Mouse (Mus musculus): ENCODE measurements at regions not wholly inside any gene's neighbourhood (a gene's known extent, or its start where the extent isn't known, plus 50 kb on each side); places are given as distances from the start of the nearest gene placed in this dataset.

DNA sequence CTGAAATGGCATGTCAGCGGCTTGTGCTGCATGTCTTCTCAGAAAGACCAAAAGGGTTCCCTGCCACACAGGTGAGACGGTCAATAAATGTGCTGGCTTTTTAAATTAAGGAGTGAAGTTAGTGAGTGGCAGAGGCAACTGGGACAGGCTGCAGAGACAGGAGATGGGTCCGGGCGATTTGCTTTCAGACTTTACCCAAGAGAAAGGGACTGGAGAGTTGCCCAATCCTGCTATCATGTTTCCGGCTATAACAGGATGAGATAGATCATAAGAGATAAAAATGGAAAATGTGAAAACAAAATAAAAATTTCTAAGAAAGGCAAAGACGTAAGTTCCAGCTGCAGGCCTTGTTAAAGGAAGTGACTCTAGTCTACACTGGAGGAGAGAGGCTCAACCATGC, 367.3 kb upstream of the Runx1 start:
- no peaks in the 10 kb centered on the region; the same call in 1 of the 2 replicates for H3K27me3 ChIP-seq (ENCODE audit: control insufficient read depth, insufficient read depth, low read depth, low read length)

DNA sequence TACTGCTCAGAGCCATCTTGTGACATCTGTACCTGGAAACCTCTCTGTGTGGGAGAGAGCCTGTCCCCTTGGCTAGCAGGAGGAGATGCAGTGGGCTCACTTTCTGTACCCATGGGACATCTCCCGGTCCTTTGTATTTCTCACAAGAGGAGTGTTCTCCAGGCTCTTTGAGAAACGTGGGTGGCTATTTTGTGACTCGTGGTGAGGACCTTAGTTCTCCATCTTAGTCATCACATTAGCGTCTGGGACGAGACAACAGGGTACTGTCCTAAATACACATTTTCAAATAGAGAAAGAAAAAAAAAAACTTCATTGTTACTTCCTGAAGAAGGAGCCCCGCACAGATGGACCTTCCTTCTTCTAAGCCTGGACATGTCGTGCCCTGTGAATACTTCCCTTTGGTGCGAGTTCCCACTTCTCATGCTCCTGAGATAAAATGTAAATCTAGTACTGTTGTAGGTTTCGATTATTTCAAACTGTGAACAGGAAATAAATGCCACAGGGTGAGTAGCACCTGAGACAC, 366.8 kb upstream of the Runx1 start:
- ATAC-seq (ENCODE audit: low read depth): no peak
- no peak overlapping the region for H3K9ac ChIP-seq (ENCODE audit: low read depth, low read length)
- WGBS (ENCODE audit: insufficient replicate concordance): 37% methylated on average over 9 of the region's 9 CpGs
- no peak overlapping the region for H3K4me2 ChIP-seq (ENCODE audit: low read depth, low read length)
- no peak overlapping the region for H3K27ac ChIP-seq (ENCODE audit: low read length)
- H3K4me3 ChIP-seq (ENCODE audit: low read depth, low read length): no peak overlapping the region
- no peaks in the 10 kb centered on the region for H3K9me3 ChIP-seq (replicated peaks; ENCODE audit: control insufficient read depth, low read length)
- H3K36me3 ChIP-seq (ENCODE audit: control insufficient read depth, insufficient read depth): no peaks in the 10 kb centered on the region
- H3K4me1 ChIP-seq (ENCODE audit: control insufficient read depth, low read depth, low read length): peaks cover 13% of the 10 kb centered on the region
- no peaks in the 10 kb centered on the region; the same call in 1 of the 2 replicates for H3K27me3 ChIP-seq (ENCODE audit: control insufficient read depth, insufficient read depth, low read depth, low read length)

More for the DNA sequence above, 367.3 kb upstream of the Runx1 start:
- Histone ChIP-seq H3K27ac (ENCODE audit: low read length) (no peak overlapping the region), H3K9ac (ENCODE audit: low read depth, low read length) (no peak overlapping the region), H3K36me3 (ENCODE audit: control insufficient read depth, insufficient read depth) (no peaks in the 10 kb centered on the region), H3K4me1 (ENCODE audit: control insufficient read depth, low read depth, low read length) (peaks cover 18% of the 10 kb centered on the region), H3K4me3 (ENCODE audit: low read depth, low read length) (no peak overlapping the region), H3K4me2 (ENCODE audit: low read depth, low read length) (no peak overlapping the region), H3K9me3 (replicated peaks; ENCODE audit: control insufficient read depth, low read length) (no peaks in the 10 kb centered on the region)
- no peak for ATAC-seq (ENCODE audit: low read depth)
- WGBS (ENCODE audit: insufficient replicate concordance): 66% methylated on average over 6 of the region's 6 CpGs

DNA sequence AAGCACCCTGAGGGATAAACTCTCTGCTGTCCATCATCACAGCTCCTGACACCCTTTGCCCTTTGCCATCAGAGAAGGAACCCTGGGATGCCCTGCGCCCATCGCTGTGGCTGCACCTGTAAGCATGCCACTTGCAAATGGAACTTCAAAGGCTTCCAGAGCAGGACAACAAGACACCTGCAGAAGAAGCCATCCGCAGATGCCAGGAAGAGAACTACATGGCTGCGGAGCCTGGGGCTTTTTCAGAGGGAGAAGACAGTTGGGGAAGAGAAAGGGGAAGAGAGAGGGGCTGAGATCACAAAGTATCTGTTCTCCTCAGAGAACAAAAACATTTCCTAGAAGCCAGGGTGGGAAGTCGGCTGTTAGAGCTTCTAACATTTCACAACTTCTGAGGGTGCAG, 365.2 kb upstream of the Runx1 start:
- 48% methylated on average over 5 of the region's 5 CpGs for WGBS (ENCODE audit: insufficient replicate concordance)
- H3K4me3 ChIP-seq (ENCODE audit: low read depth, low read length): no peak overlapping the region
- H3K27me3 ChIP-seq (ENCODE audit: control insufficient read depth, insufficient read depth, low read depth, low read length): no peaks in the 10 kb centered on the region; the same call in 1 of the 2 replicates
- H3K36me3 ChIP-seq (ENCODE audit: control insufficient read depth, insufficient read depth): no peaks in the 10 kb centered on the region
- H3K27ac ChIP-seq (ENCODE audit: low read length): no peak overlapping the region
- no peaks in the 10 kb centered on the region for H3K9me3 ChIP-seq (replicated peaks; ENCODE audit: control insufficient read depth, low read length)
- H3K4me2 ChIP-seq (ENCODE audit: low read depth, low read length): no peak overlapping the region
- H3K4me1 ChIP-seq (ENCODE audit: control insufficient read depth, low read depth, low read length): no peaks in the 10 kb centered on the region; the same call in 1 of the 2 replicates
- no peak for ATAC-seq (ENCODE audit: low read depth)
- H3K9ac ChIP-seq (ENCODE audit: low read depth, low read length): no peak overlapping the region

DNA sequence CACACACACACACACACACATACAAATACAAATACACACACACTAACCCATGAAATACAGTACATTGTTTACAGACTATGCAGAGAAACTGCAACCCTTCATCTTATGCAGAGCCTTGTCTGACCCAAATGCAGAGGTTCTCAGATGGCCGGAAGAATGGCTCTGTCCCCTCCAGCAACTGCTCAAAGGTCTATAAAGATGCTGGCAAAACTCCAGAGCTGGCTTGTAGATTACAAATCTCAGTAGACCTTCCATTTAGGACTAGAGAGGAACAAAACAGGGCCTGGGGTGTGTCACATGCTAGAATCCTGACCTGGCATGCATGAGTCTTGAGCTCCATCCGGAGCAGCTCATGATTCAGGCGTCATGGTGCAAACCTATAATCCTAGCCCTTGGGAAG, 364.4 kb upstream of the Runx1 start:
- H3K27ac ChIP-seq (ENCODE audit: low read length): no peak overlapping the region
- H3K4me1 ChIP-seq (ENCODE audit: control insufficient read depth, low read depth, low read length): no peaks in the 10 kb centered on the region; the same call in 1 of the 2 replicates
- no peaks in the 10 kb centered on the region for H3K9me3 ChIP-seq (replicated peaks; ENCODE audit: control insufficient read depth, low read length)
- WGBS (ENCODE audit: insufficient replicate concordance): 77% methylated on average over 3 of the region's 3 CpGs
- no peak for ATAC-seq (ENCODE audit: low read depth)
- no peaks in the 10 kb centered on the region for H3K36me3 ChIP-seq (ENCODE audit: control insufficient read depth, insufficient read depth)
- no peak overlapping the region for H3K4me3 ChIP-seq (ENCODE audit: low read depth, low read length)
- H3K4me2 ChIP-seq (ENCODE audit: low read depth, low read length): no peak overlapping the region
- H3K27me3 ChIP-seq (ENCODE audit: control insufficient read depth, insufficient read depth, low read depth, low read length): no peaks in the 10 kb centered on the region; the same call in 1 of the 2 replicates
- H3K9ac ChIP-seq (ENCODE audit: low read depth, low read length): no peak overlapping the region

DNA sequence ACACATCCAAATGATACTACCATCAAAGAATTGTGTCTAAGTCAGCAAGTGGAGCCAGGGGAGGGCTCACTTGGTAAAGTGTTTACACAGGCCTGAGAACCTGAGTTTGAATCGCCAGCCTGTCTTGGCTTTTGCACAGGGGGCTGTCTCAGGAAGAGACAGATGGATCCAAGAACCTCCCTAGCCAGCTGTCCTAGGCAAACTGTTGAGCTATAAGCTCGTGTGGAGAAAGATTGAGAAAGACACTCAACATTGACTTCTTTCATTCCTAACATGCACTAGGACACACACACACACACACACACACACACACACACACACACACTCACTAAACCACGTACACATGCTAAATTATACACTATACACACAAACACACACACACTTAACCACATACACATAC, 363.9 kb upstream of the Runx1 start:
- Histone ChIP-seq H3K9me3 (replicated peaks; ENCODE audit: control insufficient read depth, low read length) (no peaks in the 10 kb centered on the region), H3K9ac (ENCODE audit: low read depth, low read length) (no peak overlapping the region), H3K4me2 (ENCODE audit: low read depth, low read length) (no peak overlapping the region), H3K27ac (ENCODE audit: low read length) (no peak overlapping the region), H3K27me3 (ENCODE audit: control insufficient read depth, insufficient read depth, low read depth, low read length) (no peaks in the 10 kb centered on the region; the same call in 1 of the 2 replicates), H3K4me3 (ENCODE audit: low read depth, low read length) (no peak overlapping the region), H3K36me3 (ENCODE audit: control insufficient read depth, insufficient read depth) (no peaks in the 10 kb centered on the region), H3K4me1 (ENCODE audit: control insufficient read depth, low read depth, low read length) (no peaks in the 10 kb centered on the region; the same call in 1 of the 2 replicates)
- ATAC-seq (ENCODE audit: low read depth): no peak
- 45% methylated on average over 3 of the region's 3 CpGs for WGBS (ENCODE audit: insufficient replicate concordance)

DNA sequence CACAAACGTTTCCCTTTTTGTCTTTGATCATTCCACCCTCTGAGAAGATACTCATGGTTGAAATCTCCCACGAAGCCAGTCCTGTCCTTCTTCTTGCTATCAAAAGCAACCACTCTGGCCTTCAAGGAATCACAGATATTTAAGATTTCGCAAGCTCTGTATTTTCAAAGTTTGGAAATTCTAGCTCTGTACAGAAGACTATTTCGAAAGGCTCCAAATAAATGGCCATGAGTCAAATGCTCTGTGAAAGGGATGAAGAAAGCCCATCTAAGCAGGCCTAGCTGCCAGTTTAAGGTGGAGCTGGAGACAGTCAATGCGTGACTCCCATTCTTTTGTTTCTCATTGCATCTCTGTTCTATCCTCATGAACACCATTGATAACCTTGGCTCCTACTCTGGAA, 363.5 kb upstream of the Runx1 start:
- no peak overlapping the region for H3K27ac ChIP-seq (ENCODE audit: low read length)
- H3K9me3 ChIP-seq (replicated peaks; ENCODE audit: control insufficient read depth, low read length): no peaks in the 10 kb centered on the region
- no peaks in the 10 kb centered on the region; the same call in 1 of the 2 replicates for H3K4me1 ChIP-seq (ENCODE audit: control insufficient read depth, low read depth, low read length)
- no peaks in the 10 kb centered on the region; the same call in 1 of the 2 replicates for H3K27me3 ChIP-seq (ENCODE audit: control insufficient read depth, insufficient read depth, low read depth, low read length)
- 61% methylated on average over 5 of the region's 5 CpGs for WGBS (ENCODE audit: insufficient replicate concordance)
- no peak overlapping the region for H3K4me2 ChIP-seq (ENCODE audit: low read depth, low read length)
- H3K9ac ChIP-seq (ENCODE audit: low read depth, low read length): no peak overlapping the region
- no peaks in the 10 kb centered on the region for H3K36me3 ChIP-seq (ENCODE audit: control insufficient read depth, insufficient read depth)
- ATAC-seq (ENCODE audit: low read depth): no peak
- H3K4me3 ChIP-seq (ENCODE audit: low read depth, low read length): no peak overlapping the region

DNA sequence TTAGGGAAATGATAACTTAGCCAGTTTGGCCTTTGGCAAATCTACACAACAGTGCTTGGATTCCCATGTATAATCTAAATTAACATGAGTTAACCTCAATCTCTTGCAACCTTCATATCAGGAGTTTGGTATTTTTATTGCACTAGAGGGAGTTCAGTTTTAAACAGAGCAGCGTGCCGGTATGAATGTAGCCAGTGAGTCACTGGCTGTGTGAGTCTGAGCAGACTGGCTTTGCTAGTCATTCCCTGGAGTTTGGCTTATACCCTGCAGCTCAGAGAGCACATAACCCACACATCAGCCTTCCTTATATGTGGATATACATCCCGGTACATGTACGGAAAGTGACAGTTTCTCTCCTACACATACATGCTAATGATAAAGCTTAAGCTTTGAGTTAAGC, 360.6 kb upstream of the Runx1 start:
- no peak overlapping the region for H3K27ac ChIP-seq (ENCODE audit: low read length)
- no peaks in the 10 kb centered on the region; the same call in 1 of the 2 replicates for H3K27me3 ChIP-seq (ENCODE audit: control insufficient read depth, insufficient read depth, low read depth, low read length)
- 80% methylated on average over 4 of the region's 4 CpGs for WGBS (ENCODE audit: insufficient replicate concordance)
- no peaks in the 10 kb centered on the region for H3K36me3 ChIP-seq (ENCODE audit: control insufficient read depth, insufficient read depth)
- H3K9me3 ChIP-seq (replicated peaks; ENCODE audit: control insufficient read depth, low read length): no peaks in the 10 kb centered on the region
- H3K4me1 ChIP-seq (ENCODE audit: control insufficient read depth, low read depth, low read length): no peaks in the 10 kb centered on the region
- no peak overlapping the region for H3K4me2 ChIP-seq (ENCODE audit: low read depth, low read length)
- ATAC-seq (ENCODE audit: low read depth): no peak
- H3K9ac ChIP-seq (ENCODE audit: low read depth, low read length): no peak overlapping the region
- H3K4me3 ChIP-seq (ENCODE audit: low read depth, low read length): no peak overlapping the region

DNA sequence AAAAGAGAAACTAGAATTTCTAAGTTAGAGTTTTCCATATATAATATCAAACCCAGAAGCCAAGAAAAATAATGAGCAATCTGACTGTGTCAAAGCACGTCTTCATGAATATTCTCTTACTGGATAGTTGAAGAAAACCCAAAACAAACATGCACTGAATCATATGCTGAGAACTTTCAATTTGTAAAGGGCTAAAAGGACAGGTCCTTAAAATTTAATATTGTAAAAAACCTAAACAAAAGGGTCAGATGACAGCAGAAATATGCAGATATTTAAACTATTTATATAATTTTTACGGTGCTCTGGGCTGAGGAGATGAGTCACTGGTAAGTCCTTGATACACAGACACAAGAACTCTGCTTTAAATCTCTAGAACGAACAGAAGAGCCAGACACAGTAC, 356.7 kb upstream of the Runx1 start:
- no peak for ATAC-seq (ENCODE audit: low read depth)
- Histone ChIP-seq H3K27ac (ENCODE audit: low read length) (no peak overlapping the region), H3K4me2 (ENCODE audit: low read depth, low read length) (no peak overlapping the region), H3K9me3 (replicated peaks; ENCODE audit: control insufficient read depth, low read length) (no peaks in the 10 kb centered on the region), H3K4me1 (ENCODE audit: control insufficient read depth, low read depth, low read length) (no peaks in the 10 kb centered on the region), H3K9ac (ENCODE audit: low read depth, low read length) (no peak overlapping the region), H3K36me3 (ENCODE audit: control insufficient read depth, insufficient read depth) (no peaks in the 10 kb centered on the region), H3K4me3 (ENCODE audit: low read depth, low read length) (no peak overlapping the region), H3K27me3 (ENCODE audit: control insufficient read depth, insufficient read depth, low read depth, low read length) (peaks cover 4% of the 10 kb centered on the region)
- WGBS (ENCODE audit: insufficient replicate concordance): 65% methylated on average over 3 of the region's 3 CpGs

DNA sequence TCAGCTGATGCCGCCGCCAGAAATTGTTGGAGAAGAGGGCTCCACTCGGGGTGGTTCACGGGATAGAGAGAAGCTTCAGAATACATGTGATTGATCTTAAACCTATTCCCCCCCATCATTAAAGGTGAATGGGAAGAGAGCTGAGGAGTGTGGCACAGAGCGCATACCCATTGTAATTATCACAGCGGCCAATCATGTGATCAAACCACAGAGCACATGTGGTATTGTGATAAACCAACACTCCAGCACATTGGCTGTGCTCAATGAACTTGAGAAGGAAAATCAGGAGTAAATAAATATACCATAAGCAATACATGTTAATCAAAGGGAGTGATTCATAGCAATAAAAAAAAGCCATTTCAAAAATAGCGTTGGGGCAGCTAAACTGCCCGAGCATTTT, 355.5 kb upstream of the Runx1 start:
- H3K4me3 ChIP-seq (ENCODE audit: low read depth, low read length): no peak overlapping the region
- ATAC-seq (ENCODE audit: low read depth): no peak
- 66% methylated on average over 8 of the region's 8 CpGs for WGBS (ENCODE audit: insufficient replicate concordance)

More for the DNA sequence above, 355.5 kb upstream of the Runx1 start:
- Histone ChIP-seq H3K36me3 (ENCODE audit: control insufficient read depth, insufficient read depth) (no peaks in the 10 kb centered on the region), H3K9ac (ENCODE audit: low read depth, low read length) (no peak overlapping the region), H3K9me3 (replicated peaks; ENCODE audit: control insufficient read depth, low read length) (no peaks in the 10 kb centered on the region), H3K4me1 (ENCODE audit: control insufficient read depth, low read depth, low read length) (no peaks in the 10 kb centered on the region), H3K27ac (ENCODE audit: low read length) (no peak overlapping the region), H3K27me3 (ENCODE audit: control insufficient read depth, insufficient read depth, low read depth, low read length) (peaks cover 4% of the 10 kb centered on the region), H3K4me2 (ENCODE audit: low read depth, low read length) (no peak overlapping the region)
